Mouse (Mus musculus) urinary bladder, postnatal 36 days (tissue): ENCODE results near the gene Pdlim4.

Experiments used
- DNase-seq, 2 experiments: peaks; one replicate each; pipeline ENCODE4 v3.0.0; 2022; ENCODE audit warnings: low spot score in 2 of 2, mixed read lengths in 1 of 2

Gene Pdlim4

GRCm38 (mm10) chr11:54068520-54069371 is at the start of gene Pdlim4:
Gene Pdlim4, minus strand, starts transcription at chr11:54069014.
- DNase-seq = no peak

- DNase-seq = no peak
These were observed 48.3 kb upstream of the Pdlim4 start for GRCm38 (mm10) chr11:54117096-54117495.

GRCm38 (mm10) chr11:54116406-54116805 is 47.6 kb upstream of the Pdlim4 start:
- DNase-seq = no peak

- no peak for DNase-seq
These were observed 47.1 kb upstream of the Pdlim4 start for GRCm38 (mm10) chr11:54115911-54116310.

- no peak for DNase-seq
These were observed 46.5 kb upstream of the Pdlim4 start for GRCm38 (mm10) chr11:54115301-54115700.

GRCm38 (mm10) chr11:54114746-54115145 is 45.9 kb upstream of the Pdlim4 start:
- DNase-seq = no peak

GRCm38 (mm10) chr11:54113352-54113751 is 44.5 kb upstream of the Pdlim4 start:
- DNase-seq = no peak

- DNase-seq = peak; percentile 80 to 95
These were observed 44.1 kb upstream of the Pdlim4 start for GRCm38 (mm10) chr11:54112920-54113319.

- peak in 1 of 2 experiments; percentile 47 for DNase-seq
These were observed 43.3 kb upstream of the Pdlim4 start for GRCm38 (mm10) chr11:54111976-54112741.

GRCm38 (mm10) chr11:54111291-54111690 is 42.5 kb upstream of the Pdlim4 start:
- no peak for DNase-seq

- no peak for DNase-seq
These were observed 40.1 kb upstream of the Pdlim4 start for GRCm38 (mm10) chr11:54108894-54109293.

- no peak for DNase-seq
These were observed 39.3 kb upstream of the Pdlim4 start for GRCm38 (mm10) chr11:54108131-54108530.

- no peak for DNase-seq
These were observed 38.4 kb upstream of the Pdlim4 start for GRCm38 (mm10) chr11:54107239-54107638.

GRCm38 (mm10) chr11:54106676-54107075 is 37.9 kb upstream of the Pdlim4 start:
- DNase-seq = no peak

- DNase-seq = no peak
These were observed 36.2 kb upstream of the Pdlim4 start for GRCm38 (mm10) chr11:54105011-54105410.

GRCm38 (mm10) chr11:54102706-54103449 is 34.1 kb upstream of the Pdlim4 start:
- DNase-seq = no peak

- no peak for DNase-seq
These were observed 32.9 kb upstream of the Pdlim4 start for GRCm38 (mm10) chr11:54101701-54102100.

- DNase-seq = peak; percentile 52 to 73
These were observed 32.1 kb upstream of the Pdlim4 start for GRCm38 (mm10) chr11:54100692-54101591.

- DNase-seq = no peak
These were observed 31.4 kb upstream of the Pdlim4 start, which contains the start of gene P4ha2 for GRCm38 (mm10) chr11:54100045-54100691. Gene P4ha2, plus strand, starts transcription at chr11:54100095.

- no peak for DNase-seq
These were observed 24.2 kb upstream of the Pdlim4 start for GRCm38 (mm10) chr11:54093000-54093399.
